Mouse (Mus musculus): ENCODE data around the gene Tmcc1.
"Not testable (repeated sequence)": the region's sequence is repeated elsewhere in the genome, so short reads cannot be mapped to it uniquely, and the experiment has no call there.

DNA sequence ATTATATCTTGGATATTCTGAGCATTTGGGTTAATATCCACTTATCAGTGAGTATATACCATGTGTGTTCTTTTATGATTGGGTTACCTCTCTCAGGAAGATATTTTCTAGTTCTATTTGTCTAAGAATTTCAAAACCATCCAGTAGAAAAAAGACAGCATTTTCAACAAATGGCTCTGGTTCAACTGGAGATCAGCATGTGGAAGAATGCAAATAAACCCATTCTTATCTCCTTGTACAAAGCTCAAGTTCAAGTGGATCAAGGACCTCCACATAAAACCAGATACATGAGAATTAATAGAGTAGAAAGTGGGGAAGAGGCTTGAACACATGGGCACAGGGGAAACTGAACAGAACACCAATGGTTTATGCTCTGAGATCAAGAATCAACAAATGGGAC is 133.7 kb downstream of the Tmcc1 start:
- not testable (repeated sequence) for TF ChIP-seq TCF12 (IDR thresholded peaks at IDR 0.05; ENCODE audit: insufficient read depth, poor library complexity, severe bottlenecking); POLR2A (IDR thresholded peaks at IDR 0.05; ENCODE audit: insufficient read length, low read depth); MYOG (IDR thresholded peaks at IDR 0.05; ENCODE audit: control insufficient read depth in 1 of 3, insufficient read depth in 1 of 3, insufficient read length in 2 of 3, low read depth in 2 of 3); SRF (IDR thresholded peaks at IDR 0.05; ENCODE audit: control insufficient read depth, insufficient read length, low read depth); REST (IDR thresholded peaks at IDR 0.05; ENCODE audit: insufficient read depth, insufficient read length); MAX (IDR thresholded peaks at IDR 0.05; ENCODE audit: low read depth); USF1 (IDR thresholded peaks at IDR 0.05; ENCODE audit: low read depth); E2F4 (IDR thresholded peaks at IDR 0.05; ENCODE audit: insufficient read depth); POLR2AphosphoS2 (IDR thresholded peaks at IDR 0.05; ENCODE audit: insufficient read length, low read depth); MYOD1 (IDR thresholded peaks at IDR 0.05; ENCODE audit: control insufficient read depth in 1 of 3, insufficient read length in 2 of 3, low read depth in 2 of 3)
